Mouse (Mus musculus) gastrocnemius, adult 2 months (tissue): ENCODE measurements around the gene Ttc7b. TPM values are rescaled to one million over a fixed set of nuclear protein-coding genes. Genes with fewer than 3 reads are reported as not detected.

Experiments used
- DNase-seq: peaks from one replicate; pipeline ENCODE4 v3.0.0; 2022
- H3K27ac ChIP-seq: fragments of 200-600 bp; 2 replicates; pipeline ENCODE4 v1.8.1; 2022; ENCODE audit warnings: mild to moderate bottlenecking
- H3K4me3 ChIP-seq: fragments of 200-600 bp; 2 replicates; pipeline ENCODE4 v1.8.1; 2022; ENCODE audit warnings: mild to moderate bottlenecking, moderate library complexity
- CTCF ChIP-seq: fragments of 200-600 bp; IDR thresholded peaks from 2 replicates; pipeline ENCODE4 v1.8.1; 2022; ENCODE audit warnings: antibody characterized with exemption, mild to moderate bottlenecking, moderate library complexity
- intact Hi-C: fragments of 180-260 bp; cut with DNase I; formaldehyde crosslinking; loops from one replicate; pipeline ENCODE4 v1.15.1; 2025
- total RNA-seq, 2 experiments: library from RNA; stranded (reverse); gene quantifications; 2 replicates each; pipeline ENCODE4 v1.2.3; 2021

Gene Ttc7b
- total RNA-seq, 2 experiments from 2014 or later, result 147 to 160 TPM

DNA sequence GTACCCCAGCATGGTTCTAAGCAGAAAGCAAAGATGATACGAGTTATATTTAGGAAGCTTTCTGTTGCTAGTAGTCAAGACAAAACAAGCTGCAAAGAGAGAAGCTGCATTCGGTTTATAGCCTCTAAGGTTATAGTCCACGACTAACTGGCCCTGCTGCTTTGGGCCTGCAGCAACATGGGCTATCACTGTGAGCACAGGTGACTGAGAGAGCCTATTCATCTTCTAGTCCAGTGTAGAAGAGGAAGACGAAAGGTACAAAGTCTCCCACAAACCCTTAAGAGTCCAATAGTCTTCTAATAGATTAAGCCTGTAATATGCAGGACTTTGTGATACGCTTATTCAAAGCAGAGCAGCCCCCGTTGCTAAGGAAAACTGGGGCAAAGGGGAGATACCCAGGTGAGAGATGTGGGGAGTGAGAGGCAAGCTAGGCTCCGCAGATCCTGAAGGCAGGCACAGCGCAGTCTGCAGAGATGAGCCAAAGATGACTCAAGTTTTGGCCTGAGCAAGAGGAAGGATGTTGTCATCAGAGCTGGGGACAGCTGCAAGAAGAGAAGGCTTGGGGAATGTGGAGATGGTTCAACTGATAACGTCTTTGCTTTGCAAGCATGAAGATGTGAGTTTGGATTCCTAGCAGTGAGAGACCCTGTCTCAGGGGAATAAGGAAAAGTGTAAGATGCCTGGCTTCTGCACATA, 250.5 kb downstream of the Ttc7b start:
- no peak overlapping the region for H3K27ac ChIP-seq
- DNase-seq, result no peak
- intact Hi-C loops, result loop anchor here (5.0 kb wide), 1 partner anchor 38 kb away; no protein-coding TSS in a partner anchor
- no peak for TF ChIP-seq CTCF
- H3K4me3 ChIP-seq, result no peak overlapping the region

DNA sequence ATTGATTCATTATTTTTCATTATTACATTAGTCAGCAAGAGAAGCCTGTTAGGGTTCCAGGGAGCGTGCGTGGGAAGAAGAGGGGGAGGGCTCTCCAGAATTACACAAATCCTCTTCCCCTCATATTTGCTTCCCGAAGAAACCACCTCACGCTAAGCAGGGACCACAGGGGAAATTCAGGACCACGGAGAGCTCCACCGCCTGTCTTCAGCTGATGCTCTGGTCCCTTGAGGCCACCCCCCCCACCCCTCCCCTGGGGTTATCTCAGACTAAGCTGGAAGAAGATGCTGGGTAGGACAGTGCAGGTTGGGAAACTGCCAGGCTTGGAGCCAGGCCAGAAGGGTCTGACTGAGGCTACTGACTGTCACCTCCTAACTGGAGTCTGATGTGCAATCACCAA, 252.6 kb downstream of the Ttc7b start:
- no peak for TF ChIP-seq CTCF
- DNase-seq, result peak; percentile 68
- intact Hi-C loops, result loop anchor here (5.0 kb wide), 1 partner anchor 36 kb away; no protein-coding TSS in a partner anchor

DNA sequence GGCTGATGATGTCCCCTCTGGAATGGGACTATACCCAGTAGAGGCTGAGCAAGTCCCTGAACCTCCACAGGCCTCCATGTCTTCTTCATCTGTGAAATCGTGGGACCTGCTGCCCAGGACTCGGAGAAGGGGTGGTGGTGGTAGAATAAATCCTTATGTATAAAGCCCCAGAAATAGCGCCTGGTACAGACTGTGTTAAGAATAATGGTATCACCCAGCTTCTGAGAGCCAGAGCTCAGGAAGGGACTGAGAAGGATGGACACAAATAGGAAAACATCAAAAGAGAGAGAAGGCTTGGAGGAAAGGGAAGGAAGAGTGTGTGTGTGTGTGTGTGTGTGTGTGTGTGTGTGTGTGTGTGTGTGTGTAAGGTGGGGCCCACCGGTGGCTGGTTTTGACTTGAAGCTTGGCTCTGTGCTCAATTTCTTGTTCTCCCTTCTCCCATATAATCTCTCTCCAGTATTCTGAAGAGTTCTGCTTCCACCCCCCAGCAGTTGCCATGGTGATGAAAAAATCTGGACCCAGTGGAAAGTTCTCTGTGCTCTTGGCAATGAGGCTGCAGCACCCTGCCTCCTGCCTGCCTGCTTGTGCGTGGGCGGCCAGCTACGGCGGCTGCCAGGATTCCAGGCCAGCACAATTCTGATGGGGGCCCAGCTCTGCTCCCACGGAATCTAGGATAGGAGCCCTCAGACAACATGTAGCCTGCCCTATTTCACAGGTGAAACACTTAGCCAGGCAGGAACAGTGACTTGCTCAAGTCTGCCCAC, 254.9 kb downstream of the Ttc7b start:
- peak; percentile 44 for DNase-seq
- intact Hi-C loops, result loop anchor here (5.0 kb wide), 1 partner anchor 33 kb away; no protein-coding TSS in a partner anchor
- Histone ChIP-seq H3K4me3 (no peak overlapping the region), H3K27ac (no peak overlapping the region)
- no peak for TF ChIP-seq CTCF

More for the DNA sequence above, 252.6 kb downstream of the Ttc7b start:
- H3K27ac ChIP-seq, result no peak overlapping the region
- no peak overlapping the region for H3K4me3 ChIP-seq

DNA sequence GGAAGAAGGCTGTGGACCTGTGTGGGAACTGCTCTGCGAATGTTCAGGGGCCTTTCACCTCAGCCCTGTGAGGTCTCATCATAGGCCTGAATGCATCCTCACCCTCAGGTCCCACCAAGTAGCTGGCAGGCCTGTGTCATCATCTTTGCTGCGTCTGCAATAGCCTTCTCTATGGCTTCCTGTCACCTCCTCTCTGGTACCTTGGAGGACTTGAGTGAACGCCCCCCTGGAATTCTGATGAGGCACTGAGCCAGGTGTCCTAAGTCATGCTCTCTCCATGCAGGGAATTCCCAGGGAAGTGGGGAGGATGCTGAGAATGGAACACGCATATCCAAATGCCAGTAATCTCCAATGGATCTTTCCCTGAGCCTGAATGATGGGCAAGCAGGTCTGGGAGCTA, 255.7 kb downstream of the Ttc7b start:
- intact Hi-C loops, result loop anchor here (5.0 kb wide), 1 partner anchor 33 kb away; no protein-coding TSS in a partner anchor
- TF ChIP-seq CTCF, result no peak
- Histone ChIP-seq H3K27ac (no peak overlapping the region), H3K4me3 (no peak overlapping the region)
- DNase-seq, result no peak

DNA sequence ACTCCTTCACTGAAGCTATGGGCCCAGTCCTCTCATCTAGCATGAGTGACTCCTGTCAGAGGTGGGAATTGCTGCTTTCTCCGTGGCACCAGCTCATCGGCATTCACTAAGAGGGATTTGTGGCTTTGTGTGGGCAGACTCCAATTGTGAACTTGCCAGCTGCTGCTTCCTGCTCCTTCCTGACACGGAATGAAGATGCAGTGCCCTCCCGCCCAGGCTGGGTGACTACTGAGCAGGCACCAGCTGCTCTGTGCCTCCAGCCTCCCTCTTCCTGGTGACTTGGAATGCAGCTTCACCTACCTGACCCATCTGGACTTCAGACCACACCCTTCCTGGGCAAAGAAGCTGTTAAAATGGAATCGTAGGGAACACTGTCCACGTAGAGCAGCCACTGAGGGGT, 257.8 kb downstream of the Ttc7b start:
- TF ChIP-seq CTCF, result no peak
- intact Hi-C loops, result no loop called here
- Histone ChIP-seq H3K27ac (no peak overlapping the region), H3K4me3 (no peak overlapping the region)
- DNase-seq, result no peak

DNA sequence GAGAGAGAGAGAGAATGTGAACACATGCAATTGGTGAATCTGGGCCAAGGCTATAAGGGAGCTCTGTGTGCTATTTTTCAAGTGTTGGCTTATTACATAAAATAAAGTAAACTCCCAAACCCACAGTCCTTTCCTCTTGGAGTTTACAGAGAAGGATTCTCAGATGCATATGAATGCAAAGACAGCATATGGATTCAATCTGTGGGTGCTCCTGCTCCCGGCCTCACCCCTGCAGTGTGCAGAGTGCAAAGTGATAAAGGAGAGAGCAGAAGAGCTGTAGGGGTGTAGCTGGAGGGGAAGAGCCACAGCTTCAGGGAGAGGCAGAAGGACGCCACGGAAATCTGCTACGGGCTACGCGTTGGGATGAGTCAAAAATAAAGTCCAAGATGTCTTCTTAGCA, 258.9 kb downstream of the Ttc7b start:
- intact Hi-C loops, result no loop called here
- DNase-seq, result no peak
- no peak for TF ChIP-seq CTCF
- Histone ChIP-seq H3K4me3 (no peak overlapping the region), H3K27ac (no peak overlapping the region)

DNA sequence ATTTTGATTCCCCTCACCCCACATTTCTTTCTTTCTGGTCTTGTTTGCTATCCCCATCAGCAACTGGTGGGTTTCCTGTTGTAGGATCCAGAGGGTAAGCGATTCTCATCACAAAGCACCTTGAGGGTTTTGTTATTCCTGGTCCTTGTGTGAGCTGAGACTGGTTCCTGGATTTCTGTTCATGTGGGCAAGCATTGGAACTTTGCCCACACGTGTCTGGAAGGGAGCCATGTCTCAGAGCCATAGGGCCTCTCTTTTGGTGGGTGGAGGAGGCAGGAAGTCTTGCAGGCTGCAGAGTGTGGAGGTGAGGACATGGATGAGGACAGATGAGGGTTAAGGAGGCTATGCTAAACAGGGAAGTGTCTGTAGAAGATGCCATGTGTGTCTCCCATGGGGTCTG, 260.5 kb downstream of the Ttc7b start:
- intact Hi-C loops, result no loop called here
- no peak overlapping the region for H3K27ac ChIP-seq
- no peak for TF ChIP-seq CTCF
- no peak for DNase-seq
- no peak overlapping the region for H3K4me3 ChIP-seq

DNA sequence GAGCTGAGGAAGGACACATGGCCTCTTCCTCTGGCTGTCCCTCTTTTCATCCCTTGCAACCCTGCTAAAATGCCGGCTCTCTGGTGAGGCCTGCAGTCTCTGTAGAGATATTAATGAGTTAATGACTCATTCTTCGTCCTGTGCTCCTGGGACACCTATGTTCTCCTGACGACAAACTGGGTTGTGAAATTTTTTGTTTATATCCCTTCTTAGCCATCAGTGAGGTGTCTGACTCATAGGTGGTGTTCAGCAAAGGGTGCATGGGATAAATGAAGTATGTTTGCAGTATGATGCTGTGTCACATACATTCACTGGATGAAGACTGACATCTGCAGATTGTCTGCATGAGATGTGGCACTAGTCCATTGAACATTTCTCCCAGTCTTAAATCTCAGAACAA, 262.8 kb downstream of the Ttc7b start:
- Histone ChIP-seq H3K27ac (no peak overlapping the region), H3K4me3 (no peak overlapping the region)
- intact Hi-C loops, result no loop called here
- no peak for TF ChIP-seq CTCF
- no peak for DNase-seq

DNA sequence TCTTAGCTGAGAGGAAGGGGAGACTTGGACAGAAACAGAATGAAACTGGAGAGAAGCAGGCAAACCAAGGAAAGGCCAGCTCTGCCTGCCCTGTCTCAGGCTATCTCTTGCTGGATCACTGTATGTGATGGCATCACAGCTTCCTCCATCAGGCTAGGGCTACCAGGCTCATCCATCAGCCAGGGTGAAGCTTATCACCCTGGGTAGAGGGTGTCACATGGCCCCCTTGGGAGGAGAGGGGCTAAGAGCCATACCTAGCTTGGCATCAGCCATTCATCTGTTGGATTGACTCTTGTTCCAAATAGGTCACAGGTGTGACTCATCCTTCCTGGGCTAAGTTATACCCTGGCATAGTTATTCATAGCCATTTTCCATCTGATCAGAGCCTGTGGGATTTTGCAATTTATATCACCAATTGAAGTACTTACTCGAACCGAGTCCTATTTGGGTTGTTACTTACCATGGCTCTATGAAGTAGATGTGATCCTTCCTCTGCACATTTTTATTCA, 265.1 kb downstream of the Ttc7b start:
- no peak for DNase-seq

DNA sequence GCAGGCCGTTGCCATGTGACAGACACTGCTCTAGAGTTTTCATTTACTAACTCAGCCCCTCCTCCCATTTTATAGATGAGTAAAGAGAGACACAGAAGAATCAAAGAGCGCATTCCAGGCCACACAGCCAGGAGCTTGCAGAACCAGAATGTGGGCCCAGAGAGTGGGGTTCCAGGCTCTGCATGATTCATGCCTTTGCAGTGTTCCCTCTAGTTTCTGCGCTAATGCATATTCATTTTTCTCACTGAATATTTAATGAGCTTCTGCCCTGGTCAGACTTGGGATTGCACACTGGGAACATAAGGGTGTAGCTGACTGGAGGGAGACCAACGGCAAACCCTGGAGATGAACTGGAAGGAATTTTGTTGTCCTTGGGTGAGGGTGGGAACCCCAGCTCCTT, 266.2 kb downstream of the Ttc7b start:
- DNase-seq, result no peak
- intact Hi-C loops, result no loop called here
- Histone ChIP-seq H3K27ac (no peak overlapping the region), H3K4me3 (no peak overlapping the region)
- TF ChIP-seq CTCF, result no peak

More for the DNA sequence above, 265.1 kb downstream of the Ttc7b start:
- no peak for TF ChIP-seq CTCF
- Histone ChIP-seq H3K4me3 (no peak overlapping the region), H3K27ac (no peak overlapping the region)
- intact Hi-C loops, result no loop called here

Other genes starting within 250 kb of the Ttc7b start
- gene Rps6ka5, start 206.2 kb upstream of the Ttc7b start, total RNA-seq, result 10 to 100 TPM; 11.1 to 11.8 TPM